Mouse (Mus musculus) kidney, adult 8-10 months (tissue): ENCODE data around the gene Set.
A peak's percentile ranks its signal among the peaks of the same experiment; 100 is the strongest.

Experiments used
- DNase-seq, 2 experiments: peaks; one replicate each; pipeline ENCODE4 v3.0.0; 2022

Set gene

DNA sequence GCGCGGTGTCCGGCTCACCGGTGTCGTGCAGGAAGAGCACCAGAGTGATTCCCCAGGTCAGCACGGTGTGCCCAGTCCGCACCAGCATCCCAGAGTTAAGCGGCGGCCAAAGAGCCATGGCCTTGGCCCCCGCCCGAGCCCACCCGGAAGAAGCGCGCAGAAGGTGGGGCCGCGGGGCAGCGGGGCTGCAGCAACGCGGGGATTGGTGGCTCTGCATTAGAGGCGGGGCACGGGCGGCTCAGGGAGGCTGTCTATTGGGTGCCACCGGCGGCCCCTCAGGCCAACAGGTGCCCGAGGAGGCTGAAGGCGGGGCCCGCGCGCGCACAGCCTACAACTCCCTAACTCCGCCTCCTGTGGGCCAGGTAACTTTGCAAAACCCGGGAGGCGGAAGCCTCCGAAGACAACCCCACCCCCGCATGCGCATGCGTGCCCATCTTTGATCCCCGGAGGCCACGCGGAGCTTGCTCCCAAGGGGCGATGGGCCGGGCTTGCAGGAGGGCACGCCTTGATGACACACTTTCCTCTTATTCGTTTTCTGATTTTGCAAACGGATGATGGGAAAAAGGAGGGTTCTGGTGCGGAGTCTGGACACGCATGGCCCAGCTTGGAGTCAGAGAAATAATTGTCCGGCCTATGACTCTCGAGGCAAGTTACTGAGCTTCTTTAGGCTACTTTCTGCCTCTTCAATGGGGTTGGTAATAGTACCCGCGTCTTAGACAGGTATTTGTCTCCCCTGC is 36.5 kb downstream of the Set start, which contains the start of gene Zdhhc12:
TSS of gene Zdhhc12 (minus strand) at position 178 of the 737 bp plus-strand sequence.
- DNase-seq: peak; percentile 98

DNA sequence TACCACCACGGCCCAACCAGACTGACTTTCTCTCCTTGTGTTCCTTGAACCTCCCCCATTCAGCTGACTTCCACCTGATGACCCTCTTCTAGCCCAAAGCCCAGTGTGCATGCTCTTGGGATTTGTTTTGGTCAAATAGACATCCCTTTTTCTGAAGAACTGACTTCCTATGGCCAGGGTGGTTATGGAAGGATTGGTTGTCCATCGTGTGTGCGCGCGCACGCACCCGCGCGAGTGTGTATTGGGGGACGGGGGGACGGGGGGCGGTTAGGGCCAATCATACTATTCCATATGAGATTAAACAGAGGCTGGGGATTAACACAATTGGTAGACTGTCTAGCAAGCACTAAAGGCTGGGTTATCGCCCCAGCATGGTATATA is 37.0 kb downstream of the Set start:
- no peak for DNase-seq

DNA sequence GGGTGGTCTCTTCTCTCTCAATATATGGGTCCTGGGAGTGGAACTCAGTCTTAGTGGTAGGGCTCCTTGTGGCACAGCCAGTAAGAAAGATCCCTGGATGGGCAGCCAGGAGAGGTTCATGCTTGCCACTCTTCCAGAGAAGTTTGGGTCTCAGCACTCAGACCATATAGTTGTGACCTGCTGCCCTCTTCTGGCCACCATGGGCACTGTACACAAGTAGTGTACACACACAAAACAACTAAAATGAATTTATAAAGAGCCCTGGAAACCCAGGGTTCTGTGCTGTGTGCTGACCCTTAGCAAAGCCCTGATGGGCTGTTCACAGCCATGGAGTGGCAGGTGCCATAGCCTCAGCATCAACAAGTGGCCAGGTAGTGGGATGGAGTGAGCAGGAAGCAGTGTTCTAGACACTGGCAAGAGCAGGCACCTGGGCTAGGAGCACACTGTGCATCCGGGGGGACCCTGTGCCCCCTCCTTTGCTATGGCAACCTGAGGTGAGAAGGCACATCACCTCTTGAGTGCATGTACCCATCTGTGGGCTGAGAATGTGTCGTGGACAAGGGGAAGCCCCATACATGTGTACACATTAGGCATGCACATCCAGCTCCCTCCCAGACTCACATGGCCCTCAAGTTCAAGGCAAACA is 38.8 kb downstream of the Set start:
- peak; percentile 42 to 65 for DNase-seq

DNA sequence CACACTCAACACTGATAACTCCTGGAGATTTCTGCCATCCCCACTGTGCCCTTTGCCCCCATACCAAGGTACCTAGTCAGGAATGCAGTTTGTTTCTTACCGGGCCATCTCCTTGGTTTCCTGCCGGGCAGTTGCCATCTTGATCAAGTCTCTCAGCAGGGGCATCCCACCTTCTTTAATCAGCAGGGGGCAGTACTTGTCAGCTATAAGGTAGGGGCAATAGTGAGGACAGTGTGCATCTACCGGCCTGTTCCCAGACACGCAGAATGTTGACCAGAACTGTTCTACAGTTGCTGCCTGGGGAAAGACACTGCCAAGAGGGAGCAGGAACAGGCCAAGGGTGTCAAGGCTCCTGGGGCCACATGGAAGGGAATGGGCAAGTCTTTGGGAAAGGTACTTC is 43.0 kb downstream of the Set start:
- DNase-seq: no peak

DNA sequence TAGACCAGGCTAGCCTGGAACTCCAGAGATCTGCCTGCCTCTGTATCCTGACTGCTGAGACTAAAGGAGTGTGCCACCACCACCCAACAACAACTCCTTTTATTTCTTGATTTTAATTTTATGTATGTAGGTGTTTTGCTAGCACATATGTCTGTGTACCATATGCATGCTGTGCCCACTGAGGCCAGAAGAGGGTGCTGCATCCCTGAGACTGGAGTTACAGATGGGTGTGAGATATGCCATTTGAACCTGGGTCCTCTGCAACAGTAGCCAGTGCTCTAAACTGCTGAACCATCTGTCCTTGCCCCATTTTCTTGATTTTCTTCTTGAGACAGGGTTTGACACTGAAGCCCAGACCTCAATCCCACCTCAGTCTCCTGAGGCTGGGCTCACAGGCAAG is 49.2 kb downstream of the Set start:
- peak in 1 of 2 experiments; percentile 66 for DNase-seq

DNA sequence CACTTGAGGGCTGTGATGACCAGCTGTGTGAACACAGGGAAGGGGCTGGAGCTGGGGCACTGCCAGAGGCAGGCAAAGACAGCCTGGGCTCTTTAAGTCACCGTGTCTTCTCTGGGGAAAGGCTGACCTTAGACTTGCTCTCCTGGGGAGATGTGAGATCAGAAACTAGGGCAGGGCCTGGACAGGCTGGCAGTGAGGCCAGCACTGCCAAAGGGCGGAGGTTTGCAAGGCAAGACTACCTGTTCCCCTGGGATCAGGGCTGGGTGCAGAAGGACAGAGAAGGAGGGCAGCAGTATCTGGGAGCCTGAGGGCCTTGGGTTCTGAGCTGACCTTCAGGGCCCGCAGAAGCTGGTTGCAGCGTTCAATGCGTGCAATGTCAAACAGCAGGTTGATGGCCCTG is 50.5 kb downstream of the Set start:
- DNase-seq: no peak

DNA sequence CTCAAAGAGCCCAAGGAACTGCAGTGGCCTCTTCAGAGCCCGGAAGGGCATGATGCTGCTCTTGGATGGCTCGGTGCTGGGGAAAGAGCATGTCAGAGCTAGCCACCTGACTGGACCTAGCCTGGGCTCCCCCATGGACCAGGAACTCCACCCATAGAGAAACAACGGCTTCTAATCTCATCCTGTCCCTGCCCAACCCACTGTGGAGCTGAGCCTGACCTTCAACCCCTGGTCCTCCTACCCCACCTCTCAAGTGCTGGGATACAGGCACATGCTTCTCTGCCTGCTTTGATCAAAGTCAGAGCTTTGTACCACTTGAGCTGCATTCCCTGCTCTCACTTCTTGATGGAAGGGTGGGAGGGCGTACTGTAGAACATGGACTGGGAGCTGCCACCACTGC is 51.1 kb downstream of the Set start:
- DNase-seq: no peak

DNA sequence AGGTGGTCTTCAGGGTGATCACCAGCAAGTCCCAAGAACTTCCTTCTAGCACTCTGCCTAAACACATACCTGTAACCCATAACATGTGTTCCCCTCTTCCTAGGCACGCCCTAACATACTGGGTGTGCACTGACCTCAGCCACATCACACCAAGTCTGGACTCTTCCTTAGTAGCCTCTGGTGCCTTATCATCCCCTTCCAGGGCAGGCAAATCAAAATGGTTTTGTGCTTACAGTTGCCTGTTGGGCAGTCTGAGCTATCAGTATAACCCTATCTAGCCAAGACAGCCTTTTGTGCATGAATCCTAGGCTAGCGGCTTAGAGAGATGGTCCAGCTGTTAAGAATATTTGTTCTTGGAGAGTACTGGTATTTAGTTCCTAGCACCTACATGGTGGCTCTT is 54.3 kb downstream of the Set start:
- no peak for DNase-seq

DNA sequence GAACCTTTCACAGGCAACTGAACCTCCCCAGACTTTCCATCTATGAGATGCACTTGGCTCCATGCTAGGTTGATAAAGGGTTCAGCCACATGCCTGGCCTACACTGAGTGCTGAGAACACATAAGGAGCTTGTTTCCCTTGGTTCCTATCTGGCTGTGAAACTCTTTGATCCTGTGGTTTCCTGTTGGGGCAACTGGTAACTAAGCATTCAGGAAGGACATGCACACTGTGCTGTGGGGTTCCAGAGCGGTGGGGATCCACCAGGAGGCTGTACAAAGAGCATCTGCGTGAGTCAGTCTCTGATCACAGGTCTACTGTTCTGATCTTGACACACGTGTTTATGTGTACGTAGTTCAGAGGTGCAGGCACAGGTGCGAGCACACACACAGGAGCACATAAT is 55.4 kb downstream of the Set start:
- DNase-seq: no peak

DNA sequence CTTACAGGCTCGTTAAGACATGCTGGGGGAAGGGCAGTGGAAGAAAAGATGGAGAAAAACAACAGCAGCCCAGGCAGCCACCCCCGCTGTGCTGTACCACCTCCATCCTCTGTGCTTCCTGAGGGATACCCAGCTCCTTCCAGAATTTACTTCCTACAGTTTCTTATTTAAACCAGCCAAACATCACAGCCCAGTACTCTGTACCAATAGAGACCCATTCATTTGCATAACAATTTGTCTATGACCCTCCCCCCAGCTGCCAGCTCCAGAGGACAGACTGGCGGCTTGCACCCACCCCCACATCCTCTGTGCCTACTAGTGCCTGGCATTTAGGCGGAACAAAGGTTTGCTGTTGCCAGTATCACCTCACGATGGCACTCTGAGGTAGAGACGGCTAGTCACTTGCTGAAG is 62.5 kb downstream of the Set start:
- DNase-seq: no peak

DNA sequence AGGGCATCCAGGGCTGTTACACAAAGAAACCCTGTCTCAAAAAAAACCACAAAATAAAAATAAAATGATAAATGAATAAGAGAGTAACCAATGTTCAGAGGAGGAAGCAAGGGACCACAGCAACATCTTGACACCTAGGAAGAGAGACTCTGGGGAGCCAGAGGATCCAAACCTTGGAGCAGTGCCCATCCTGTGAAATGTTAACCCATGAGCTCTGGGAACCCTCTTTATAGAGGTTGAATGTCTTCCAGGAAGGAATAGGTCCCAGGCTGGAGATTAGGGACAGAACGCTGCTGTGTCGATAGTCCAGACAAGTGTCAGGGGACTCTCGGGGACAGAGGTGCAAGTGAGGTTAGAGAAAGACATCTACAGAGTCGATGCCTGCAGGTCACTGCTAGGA is 63.1 kb downstream of the Set start:
- peak; percentile 47 to 68 for DNase-seq
